Mouse (Mus musculus) erythroblast, embryonic 14.5 days (primary cell): ENCODE results near the gene Lpcat3.
"Not testable (repeated sequence)": the region's sequence is repeated elsewhere in the genome, so short reads cannot be mapped to it uniquely, and the experiment has no call there.

Experiments
- GATA1 ChIP-seq: IDR thresholded peaks from 2 replicates; pipeline ENCODE4 v1.6.1; 2012; ENCODE audit warnings: low read length, inconsistent platforms, mixed read lengths
- TAL1 ChIP-seq: IDR thresholded peaks from 3 replicates; pipeline ENCODE4 v1.6.1; 2012; ENCODE audit warnings: low read length, inconsistent platforms, mixed read lengths

DNA sequence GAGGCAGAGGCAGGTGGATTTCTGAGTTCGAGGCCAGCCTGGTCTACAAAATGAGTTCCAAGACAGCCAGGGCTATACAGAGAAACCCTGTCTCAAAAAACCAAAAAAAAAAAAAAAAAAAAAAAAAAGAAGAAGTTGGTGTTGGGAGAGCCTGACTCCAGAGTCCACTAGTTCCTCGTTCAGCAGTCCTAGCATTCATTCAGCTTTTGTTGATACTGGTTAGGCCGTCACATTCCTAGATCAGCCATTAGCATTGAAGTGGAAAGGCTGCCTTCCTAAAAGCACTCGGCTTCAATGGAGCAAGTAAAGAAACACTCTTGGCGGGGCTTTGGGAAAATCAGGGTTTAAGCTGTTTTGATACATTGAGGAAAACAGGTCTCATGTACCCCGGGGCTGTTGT, 19.5 kb downstream of the Lpcat3 start:
- not testable (repeated sequence) for TF ChIP-seq GATA1, TAL1
